Mouse (Mus musculus): ENCODE measurements around the gene Trat1.

Gene Trat1

DNA sequence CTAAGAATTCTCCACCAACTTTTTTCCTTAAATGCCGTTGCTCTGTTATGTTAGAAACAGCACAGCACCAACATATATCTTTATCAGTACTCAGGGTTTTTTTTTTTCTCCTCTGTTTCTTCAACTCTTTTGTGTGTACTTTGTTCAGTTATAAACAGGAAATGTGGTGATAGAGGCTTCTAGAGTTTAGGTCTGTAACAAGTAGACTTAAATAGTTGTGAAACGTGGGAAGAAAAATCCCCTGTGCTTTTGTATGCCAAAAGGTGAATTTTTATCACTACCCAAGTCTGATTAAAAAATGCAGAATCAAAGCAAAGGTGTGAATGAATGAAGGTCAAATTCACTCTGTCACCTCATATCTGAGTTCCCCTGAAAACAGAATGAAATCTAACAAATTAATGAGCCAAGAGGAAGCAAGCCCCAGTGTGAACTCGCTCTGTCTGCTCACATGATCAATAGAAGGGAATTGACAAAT is at the start of gene Trat1:
TSS of gene Trat1 (minus strand) at position 51 of the 475 bp plus-strand sequence.
- no peak for DNase-seq (ENCODE audit: low spot score in 2 of 2)

DNA sequence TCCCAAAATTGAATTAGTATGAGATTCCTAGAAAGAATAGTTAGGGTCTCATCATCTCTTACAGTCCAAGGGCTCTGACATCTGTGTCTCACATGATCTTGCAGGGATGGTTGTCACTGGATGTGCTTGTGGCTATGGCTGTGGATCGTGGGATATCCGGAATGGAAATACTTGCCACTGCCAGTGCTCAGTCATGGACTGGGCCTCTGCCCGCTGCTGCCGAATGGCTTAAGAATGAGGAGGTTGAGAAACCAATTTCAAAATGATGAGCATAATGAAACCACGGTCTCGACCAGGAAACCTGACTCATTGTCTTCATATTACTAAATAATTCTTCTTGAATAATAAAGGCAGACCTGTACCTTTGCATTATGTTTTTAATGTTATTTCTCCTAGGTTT is 46.7 kb upstream of the Trat1 start:
- DNase-seq (ENCODE audit: low spot score in 2 of 2), result no peak

DNA sequence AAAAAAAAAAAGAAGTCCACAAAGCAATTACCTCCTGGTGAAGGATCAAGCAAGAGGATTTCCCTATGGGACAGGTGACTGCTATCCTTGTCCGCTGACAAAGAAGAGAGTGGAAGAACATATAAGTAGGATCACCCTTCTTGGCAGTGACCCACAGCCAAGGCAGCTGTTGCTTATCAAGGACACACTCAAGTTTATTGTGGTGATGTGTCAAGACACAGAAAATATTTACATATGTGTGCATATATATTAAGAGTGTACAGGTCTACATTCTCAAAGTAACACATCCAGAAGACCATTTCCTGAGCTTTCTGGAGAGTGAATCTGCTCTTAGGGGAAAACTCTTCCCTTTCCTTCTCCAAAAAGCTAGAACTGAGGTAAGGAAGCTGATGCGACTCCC is 44.9 kb upstream of the Trat1 start, which contains the start of gene Retnlb:
TSS of gene Retnlb (plus strand) at position 162 of the 400 bp plus-strand sequence.
- DNase-seq (ENCODE audit: low spot score in 2 of 2), result no peak

DNA sequence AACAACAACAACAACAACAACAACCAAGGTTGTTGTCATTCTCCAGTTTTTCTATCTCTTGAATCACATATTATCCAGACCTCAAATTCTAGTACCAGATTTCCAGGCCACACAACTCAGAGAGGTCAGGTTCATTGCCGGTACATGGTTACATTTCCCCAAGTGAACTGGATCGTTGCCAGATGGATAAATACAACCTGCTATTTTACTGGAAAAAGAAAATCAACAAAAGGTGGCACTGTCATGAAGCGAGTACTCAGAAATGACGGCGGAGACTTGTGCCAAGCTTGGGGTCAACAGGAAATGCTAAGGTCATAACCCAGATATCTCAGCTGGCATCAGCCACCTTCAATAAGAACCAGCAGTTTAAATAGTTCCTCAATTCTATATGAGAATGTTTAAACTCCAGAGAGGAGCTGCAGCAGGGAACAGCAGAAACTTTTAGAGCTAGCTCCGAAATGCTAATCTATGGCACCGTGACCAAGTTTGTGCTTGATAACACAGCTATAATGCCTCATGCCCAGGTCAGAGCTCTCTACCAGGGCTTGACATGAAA is 40.1 kb upstream of the Trat1 start:
- no peak for DNase-seq (ENCODE audit: low spot score in 2 of 2)

DNA sequence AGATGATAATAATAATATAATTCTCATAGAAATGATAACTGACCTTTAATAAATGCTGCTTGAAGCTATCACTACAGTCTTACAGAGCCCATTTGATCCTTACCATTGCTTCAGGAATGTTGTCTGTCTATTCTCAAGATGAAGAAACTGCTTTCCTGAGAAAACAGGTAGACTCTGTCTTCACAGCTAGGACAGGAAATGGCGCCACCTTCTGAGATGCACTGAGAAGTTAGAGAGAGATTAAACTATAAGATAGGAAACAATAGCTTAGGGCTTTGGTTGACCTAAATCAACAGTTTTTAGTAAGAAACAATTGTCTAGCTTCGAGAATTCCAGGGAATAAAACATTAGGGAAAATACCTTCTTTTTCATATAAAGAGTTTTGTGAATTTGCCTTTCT is 37.6 kb upstream of the Trat1 start:
- DNase-seq (ENCODE audit: low spot score in 2 of 2), result no peak

DNA sequence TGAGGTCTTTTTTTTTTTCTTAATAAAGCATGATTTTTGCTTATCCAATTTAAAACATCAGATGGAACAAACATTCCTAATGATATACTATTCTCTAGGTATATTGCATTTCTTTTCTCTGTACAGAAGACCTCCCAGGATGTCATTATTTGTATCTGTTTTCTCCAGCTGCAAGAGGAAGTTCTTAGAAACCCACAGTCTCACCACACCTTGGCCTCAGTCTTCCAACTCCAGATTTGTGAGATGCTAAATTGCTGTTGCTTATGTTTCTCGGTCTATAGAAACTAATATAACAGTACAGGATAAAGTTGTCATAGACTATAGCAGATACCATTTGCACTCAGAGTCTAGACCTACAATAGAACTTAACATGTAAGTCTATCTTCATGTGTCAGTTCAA is 34.7 kb upstream of the Trat1 start:
- no peak for DNase-seq (ENCODE audit: low spot score in 2 of 2)

DNA sequence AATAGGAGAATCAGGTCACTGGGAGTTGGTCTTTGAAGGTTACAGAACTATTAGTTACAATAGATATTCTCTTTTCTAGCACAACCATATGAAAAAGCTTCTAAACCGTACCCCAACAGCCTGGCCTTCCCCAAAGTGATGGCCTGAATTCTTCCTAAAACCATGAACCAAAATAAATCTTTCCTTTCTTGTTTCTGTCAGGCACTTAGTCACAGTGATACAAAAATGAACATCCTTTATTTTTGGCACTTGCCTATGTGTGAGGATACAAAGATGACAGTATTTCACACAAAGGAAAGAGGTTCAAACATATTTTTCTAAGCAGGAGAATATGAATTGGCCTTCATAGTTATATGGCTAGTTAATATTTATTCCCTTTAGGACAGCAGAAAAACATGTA is 33.6 kb upstream of the Trat1 start:
- no peak for DNase-seq (ENCODE audit: low spot score in 2 of 2)

DNA sequence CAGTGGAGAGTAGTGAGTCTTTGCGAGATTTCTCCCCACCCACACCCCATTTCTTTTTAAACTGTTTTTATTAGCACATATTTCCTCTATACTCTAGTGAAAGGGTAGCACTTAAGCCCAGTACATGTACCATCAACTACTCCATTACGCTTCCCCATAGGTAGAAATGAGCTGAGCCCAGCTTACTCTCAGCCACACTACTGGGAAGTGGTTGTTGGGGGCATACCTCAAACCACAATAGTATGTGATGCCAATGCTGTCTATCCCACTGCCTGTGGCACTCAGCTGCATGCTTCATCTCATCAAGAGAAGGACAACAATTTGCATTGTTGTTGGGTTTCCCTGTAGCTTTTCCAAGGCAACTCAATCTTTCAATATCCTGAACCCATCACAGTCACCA is 29.1 kb upstream of the Trat1 start:
- DNase-seq (ENCODE audit: low spot score in 2 of 2), result no peak

DNA sequence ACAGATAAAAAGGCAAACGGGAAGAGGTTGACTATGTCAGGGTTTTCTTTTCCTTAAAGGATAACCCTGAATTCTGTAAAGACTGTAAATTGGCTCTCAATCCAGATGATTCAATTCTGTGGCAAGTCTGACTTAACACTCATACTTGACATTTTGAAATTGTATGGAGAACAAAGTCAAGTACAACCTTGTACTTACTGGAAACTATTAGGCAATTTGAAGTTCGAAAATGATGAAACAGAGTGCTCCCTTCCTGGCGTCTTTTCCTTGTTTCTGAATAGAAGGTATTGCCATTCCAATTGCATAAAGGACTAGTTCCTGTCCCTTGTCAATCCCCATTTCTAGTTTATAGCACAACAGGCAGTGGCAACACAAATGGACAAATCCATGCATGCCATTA is 27.6 kb upstream of the Trat1 start:
- DNase-seq (ENCODE audit: low spot score in 2 of 2), result no peak

DNA sequence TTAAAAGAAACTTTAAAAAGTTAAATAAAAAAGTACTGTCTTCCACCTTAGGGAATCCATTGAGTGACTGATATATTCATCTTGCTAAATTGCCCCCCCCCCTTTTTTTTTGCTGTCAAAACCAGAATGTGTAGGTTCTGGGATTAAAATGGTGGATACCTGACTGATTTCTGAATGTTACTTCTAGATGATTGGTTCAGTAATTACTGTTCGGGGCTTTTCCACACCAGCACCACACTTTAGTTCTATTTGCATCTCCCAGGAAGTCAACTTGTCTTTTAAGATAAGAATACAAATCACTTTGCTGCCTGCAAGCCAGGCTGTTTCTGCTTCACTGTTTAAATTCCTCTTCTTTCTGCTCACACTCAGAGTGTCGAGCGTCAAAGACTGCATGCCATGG is 26.5 kb upstream of the Trat1 start:
- no peak for DNase-seq (ENCODE audit: low spot score in 2 of 2)

DNA sequence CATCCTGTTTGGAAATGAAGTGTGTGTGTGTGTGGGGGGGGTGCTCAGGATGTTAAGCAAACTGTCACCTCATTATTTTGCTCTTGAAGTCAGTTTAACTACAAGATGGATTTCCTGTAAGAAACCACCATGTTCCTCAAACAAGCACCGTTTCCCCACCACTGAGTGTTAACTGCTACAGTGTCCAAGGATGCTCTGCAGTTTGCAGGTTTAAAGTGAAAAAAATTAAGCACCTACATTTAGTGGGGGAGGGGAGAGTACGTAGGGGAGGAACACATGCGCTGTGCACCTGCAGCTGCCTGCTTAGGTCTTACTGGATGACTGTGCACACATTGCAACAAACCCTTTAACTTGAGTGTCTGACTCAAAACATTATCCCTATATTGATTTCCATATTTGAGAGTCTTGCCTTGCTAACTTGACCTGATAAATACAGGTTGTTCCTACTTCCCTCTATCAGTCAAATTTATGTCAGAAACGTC is 16.9 kb upstream of the Trat1 start:
- DNase-seq (ENCODE audit: low spot score in 2 of 2), result no peak

DNA sequence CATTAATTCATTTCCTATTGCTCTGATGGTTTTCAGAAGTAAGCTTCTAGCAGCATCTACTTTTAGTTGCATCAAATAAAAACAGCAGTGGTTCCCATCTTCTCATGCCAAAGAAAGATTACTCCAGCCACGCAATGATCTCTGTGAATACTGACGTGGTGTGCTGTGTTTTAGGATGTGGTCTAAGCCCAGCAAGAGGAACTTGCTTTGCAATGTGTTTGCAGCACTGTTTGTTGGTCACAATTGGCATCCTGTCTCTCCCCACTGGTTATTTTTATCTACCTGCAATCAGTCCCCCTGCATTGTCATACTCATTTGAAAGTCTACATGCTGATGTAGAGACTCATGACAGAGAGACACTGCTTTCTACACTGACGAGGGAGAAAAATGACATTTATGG is 14.4 kb upstream of the Trat1 start:
- DNase-seq (ENCODE audit: low spot score in 2 of 2), result no peak

DNA sequence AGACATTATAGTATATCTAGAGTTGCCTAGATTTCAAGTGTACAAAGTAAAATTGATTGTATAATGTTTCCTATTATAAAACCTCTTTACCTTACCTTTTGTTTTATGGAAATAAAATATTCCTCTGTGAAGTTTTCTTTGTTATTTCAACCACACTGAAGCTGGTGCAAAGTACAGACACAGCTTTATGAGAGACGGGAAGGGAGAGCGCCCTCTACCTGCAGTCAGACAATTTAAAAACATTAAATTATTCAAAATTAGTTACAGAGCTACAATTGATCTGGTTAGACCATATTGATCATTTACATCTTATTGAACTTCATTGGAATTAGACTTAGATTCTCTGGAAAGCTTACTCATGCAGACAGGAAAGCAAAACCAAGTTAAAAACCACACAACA is 5.4 kb upstream of the Trat1 start:
- DNase-seq (ENCODE audit: low spot score in 2 of 2), result no peak

DNA sequence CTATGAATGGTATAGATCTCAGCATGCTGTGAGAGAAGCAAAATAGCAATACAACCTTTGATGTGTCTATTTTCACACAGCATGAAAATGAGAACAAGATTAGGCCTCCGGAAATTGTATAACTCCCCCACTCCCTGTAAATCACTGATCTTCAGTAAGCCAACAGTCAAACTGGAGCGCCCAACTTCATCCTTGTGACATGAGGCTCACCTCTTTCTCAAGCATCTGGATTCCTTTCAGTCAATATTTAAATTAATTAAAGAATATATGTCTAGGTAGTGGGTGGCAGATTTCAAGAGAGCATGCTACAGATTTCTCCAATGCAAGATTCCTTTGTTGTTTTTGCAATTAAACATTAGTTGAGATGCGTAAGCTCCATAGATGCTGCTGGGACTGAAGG is 2.6 kb downstream of the Trat1 start:
- no peak for DNase-seq (ENCODE audit: low spot score in 2 of 2)

DNA sequence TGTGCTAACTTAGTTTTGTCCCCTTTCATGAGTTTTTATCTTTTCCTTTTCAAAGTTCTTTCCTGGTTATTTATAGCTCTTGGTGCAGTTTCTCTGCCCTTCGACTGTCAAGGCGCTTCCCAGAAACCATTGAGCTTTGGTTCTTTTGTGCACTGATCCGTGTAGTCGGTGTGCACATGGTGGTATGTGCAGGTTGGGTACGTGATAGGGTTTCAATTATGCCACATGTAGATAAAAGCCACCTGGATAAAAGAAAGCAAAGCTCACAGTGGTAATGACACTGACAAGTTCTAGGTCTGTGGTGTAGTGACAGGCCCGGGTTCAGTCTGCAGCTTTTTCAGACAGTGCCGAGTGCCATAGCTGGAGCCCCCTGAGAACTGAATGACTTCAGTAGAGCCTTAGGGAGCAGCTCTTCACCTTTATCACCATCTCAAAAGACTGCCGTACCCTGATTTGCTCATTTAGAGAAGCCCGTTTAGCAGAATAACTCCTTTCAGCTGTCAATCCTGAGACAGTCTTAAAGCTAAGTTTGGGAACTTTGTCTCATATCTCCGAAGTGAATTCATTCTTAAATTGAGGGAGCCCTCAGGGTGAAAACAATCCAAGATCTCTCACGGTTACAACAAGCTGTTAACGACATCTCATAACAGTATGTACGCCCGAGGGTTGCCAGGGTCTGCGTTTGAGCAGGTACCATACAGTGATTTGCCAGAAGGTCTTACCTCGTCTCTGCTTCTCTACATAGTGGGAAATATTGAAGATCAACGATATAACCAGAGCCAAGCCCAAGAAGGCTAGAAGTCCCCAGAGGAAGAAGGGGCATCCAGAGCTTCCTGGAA is 11.0 kb downstream of the Trat1 start:
- DNase-seq (ENCODE audit: low spot score in 2 of 2), result no peak

DNA sequence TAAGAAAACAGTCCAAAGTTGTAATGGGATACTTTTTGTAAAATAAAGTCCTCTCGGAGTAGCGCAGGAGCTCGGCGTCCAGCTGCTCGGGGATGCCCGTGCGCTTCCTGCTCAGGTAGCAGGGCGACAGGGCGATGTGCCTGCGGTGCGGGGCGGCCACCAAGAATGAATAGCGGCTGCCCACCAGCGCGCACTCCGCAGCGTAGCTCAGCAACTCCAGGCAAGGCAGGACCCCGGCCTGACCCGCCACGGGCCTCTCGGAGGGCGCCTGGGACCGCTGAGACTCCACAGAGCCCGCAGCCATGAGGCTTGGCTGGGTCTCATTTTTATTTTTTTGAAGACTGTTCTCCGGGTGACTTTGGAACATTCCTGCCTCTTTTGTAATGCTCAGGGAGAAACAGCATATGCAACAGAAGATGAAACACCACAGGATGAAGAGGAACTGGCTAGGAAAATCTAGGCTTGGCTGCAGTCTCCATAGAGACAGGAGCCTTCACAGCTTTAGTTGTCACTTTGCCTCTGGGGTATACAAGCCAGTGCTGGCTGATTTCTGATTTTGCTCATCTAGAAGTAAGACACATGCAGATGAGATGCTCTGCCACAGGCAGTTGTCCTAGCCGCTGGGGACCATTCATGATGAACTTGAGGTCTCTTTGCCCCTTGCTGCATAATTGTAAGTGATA is 21.5 kb downstream of the Trat1 start:
- no peak for DNase-seq (ENCODE audit: low spot score in 2 of 2)

DNA sequence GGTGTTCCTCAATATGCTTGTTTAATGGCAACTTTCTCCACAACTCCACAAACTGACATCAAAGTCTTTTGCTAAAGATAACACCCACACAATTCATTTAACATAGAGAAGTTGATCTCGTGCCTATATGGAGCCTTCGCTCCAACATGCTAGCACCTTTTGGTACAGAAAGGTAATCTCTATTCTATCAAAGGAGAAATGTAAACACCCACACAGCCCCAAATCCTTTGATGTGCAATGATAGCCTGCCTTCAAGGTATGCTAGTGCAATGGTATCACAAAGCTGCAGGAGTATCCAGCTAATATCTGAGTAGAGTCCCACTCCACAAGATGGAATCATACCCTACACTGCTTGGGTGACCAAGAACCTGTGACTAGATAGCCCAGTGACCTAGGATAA is 26.4 kb downstream of the Trat1 start:
- DNase-seq (ENCODE audit: low spot score in 2 of 2), result no peak

DNA sequence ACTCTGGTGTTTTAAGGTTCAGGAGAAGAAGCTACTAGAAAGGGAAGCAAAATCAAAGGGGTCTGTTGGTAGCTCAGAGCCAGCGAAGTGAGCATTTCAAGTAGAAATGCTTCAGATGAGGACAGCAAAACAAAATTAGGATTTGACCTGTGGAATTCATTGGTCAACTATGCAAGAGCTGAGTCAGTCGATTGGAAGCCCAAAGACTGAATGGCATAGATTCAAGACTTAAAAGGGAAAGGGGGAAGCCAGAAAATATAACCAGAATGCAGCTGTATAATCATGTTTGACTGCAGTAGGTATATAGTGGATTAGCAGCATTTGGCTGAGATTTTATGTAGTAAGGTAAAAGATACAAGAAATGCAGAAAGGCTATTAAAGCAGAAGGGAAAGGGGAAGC is 26.8 kb downstream of the Trat1 start:
- DNase-seq (ENCODE audit: low spot score in 2 of 2), result no peak

DNA sequence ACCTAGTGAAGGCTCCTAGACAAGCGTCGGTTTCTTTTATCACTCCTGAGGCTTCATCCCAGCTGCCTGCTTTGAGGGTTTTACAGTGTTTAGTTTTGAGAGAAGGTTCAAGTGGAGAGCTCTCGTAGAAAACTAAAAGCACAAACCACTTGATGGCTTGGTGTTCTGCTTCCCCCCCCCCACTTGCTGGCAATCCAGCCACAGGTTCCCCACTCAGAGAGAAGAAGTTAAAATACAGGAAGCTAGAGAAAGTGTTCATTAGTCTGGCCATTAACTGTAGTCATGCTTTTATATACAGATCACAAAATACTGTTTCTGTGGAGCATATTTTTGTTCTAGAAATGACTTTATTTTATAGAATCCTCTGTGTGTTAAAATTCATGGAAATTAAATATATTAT is 30.3 kb downstream of the Trat1 start:
- DNase-seq (ENCODE audit: low spot score in 2 of 2), result no peak

DNA sequence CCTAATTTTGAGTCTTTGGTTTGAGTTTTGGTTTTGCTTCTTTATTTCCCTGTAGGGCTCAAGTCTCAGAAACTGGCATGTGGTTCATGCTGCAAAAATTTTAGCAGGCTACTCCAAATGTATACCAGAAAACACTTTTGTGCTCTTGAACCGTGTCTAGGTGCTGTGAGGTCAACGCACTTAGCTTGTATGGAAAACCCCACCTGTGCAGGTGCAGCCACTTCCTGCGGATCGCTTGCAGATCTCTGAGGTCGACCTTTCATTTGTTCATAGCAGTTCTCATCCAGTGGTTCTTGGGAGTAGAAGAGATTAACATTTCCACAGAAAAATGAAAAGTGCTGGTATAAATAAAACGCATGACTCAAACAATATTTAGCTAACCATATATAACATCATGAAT is 31.8 kb downstream of the Trat1 start:
- no peak for DNase-seq (ENCODE audit: low spot score in 2 of 2)

DNA sequence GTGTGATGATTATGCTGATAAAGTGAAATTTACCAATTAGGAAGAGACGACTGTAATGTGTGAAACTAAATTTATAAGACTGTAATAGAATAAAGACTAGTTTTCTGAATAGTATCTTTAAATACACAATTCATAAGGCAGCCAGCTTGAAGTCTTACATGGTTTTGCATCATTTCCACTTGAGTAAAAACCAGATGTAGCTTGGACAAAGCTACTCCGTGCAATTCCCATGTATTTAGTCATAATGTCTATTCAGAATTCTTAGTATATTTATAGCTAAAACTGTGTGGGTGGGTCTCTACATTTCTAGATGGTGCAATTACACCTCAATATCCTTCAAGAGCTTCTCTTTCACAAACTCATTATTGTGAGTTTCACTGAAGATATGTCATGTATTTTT is 33.4 kb downstream of the Trat1 start:
- no peak for DNase-seq (ENCODE audit: low spot score in 2 of 2)

DNA sequence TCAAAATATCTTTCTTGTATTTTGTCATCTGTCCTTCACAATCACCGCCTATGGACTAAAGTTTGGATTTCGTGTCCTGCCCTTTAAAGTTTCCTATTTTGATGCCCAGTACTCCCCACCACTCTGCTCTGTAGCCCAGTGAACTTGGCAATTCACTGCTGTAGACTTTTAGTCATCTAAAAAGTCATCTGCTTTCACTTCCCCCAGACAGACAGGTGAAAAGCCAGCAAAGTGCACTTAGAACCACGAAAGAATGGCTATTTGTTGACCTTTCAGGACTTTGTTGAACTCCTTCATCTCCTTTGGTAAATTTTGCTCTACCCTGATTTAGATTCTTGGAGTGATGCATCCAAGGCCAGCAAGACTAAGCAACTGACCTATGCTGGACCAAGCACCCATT is 34.9 kb downstream of the Trat1 start:
- DNase-seq (ENCODE audit: low spot score in 2 of 2), result no peak

DNA sequence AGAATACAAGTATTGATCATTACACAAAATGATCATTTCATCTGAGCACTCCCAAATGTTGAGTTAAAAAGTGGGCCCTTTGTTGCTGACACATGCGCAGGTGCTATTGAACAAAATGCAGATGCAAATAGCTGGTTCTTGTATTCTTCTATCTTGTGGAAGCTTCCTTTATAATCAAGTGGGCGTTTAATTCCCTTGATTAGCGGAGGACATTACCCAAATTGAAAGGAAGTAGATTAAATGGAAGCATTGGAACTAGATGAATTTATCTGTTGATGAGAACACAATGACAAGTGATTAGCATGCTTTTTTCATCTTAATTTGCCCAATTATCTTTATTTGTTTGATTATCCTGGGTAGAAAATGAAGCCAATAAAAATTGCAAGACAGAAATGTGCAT is 51.6 kb downstream of the Trat1 start:
- no peak for DNase-seq (ENCODE audit: low spot score in 2 of 2)
